Mouse (Mus musculus) adrenal gland, postnatal 14 days (tissue): ENCODE data around the gene Ctdspl. TPM values are rescaled to one million over a fixed set of nuclear protein-coding genes. Genes with fewer than 3 reads are reported as not detected.
A peak's percentile ranks its signal among the peaks of the same experiment; 100 is the strongest.

Source experiments
- DNase-seq: peaks from one replicate; pipeline ENCODE4 v3.0.0; 2021; ENCODE audit warnings: mixed read lengths
- total RNA-seq: library from RNA; stranded (reverse); gene quantifications from 2 replicates; pipeline ENCODE4 v1.2.3, GENCODE M21; 2021

The Ctdspl gene
- total RNA-seq, 1 experiment from 2014 or later = 32.0 TPM

GRCm38 (mm10) chr9:118988787-118989580 lies 62.7 kb downstream of the Ctdspl start:
- no peak for DNase-seq

GRCm38 (mm10) chr9:118990490-118990889 lies 64.2 kb downstream of the Ctdspl start:
- DNase-seq = no peak

- DNase-seq = no peak
Measured at GRCm38 (mm10) chr9:118991750-118992585, 65.7 kb downstream of the Ctdspl start.

- DNase-seq = no peak
Measured at GRCm38 (mm10) chr9:118992586-118992955, 66.3 kb downstream of the Ctdspl start.

- no peak for DNase-seq
Measured at GRCm38 (mm10) chr9:118994524-118995227, 68.4 kb downstream of the Ctdspl start.

- DNase-seq = no peak
Measured at GRCm38 (mm10) chr9:118995539-118995938, 69.3 kb downstream of the Ctdspl start.

GRCm38 (mm10) chr9:118997241-118997640 lies 71.0 kb downstream of the Ctdspl start:
- DNase-seq = no peak

- DNase-seq = no peak
Measured at GRCm38 (mm10) chr9:119000196-119000595, 73.9 kb downstream of the Ctdspl start.

- DNase-seq = peak; percentile 27
Measured at GRCm38 (mm10) chr9:119002267-119002666, 76.0 kb downstream of the Ctdspl start.

- no peak for DNase-seq
Measured at GRCm38 (mm10) chr9:119003990-119004702, 77.9 kb downstream of the Ctdspl start.

- no peak for DNase-seq
Measured at GRCm38 (mm10) chr9:119004703-119005076, 78.4 kb downstream of the Ctdspl start.

- DNase-seq = no peak
Measured at GRCm38 (mm10) chr9:119005303-119006029, 79.2 kb downstream of the Ctdspl start.

- DNase-seq = no peak
Measured at GRCm38 (mm10) chr9:119007266-119007665, 81.0 kb downstream of the Ctdspl start.

GRCm38 (mm10) chr9:119008871-119009270 lies 82.6 kb downstream of the Ctdspl start:
- DNase-seq = no peak

GRCm38 (mm10) chr9:119010156-119010710 lies 84.0 kb downstream of the Ctdspl start:
- no peak for DNase-seq

GRCm38 (mm10) chr9:119016785-119017507 lies 90.7 kb downstream of the Ctdspl start:
- no peak for DNase-seq

- no peak for DNase-seq
Measured at GRCm38 (mm10) chr9:119021731-119022130, 95.5 kb downstream of the Ctdspl start.

GRCm38 (mm10) chr9:119025263-119025662 lies 99.0 kb downstream of the Ctdspl start:
- DNase-seq = no peak

- DNase-seq = no peak
Measured at GRCm38 (mm10) chr9:119025832-119026331, 99.6 kb downstream of the Ctdspl start.

- DNase-seq = no peak
Measured at GRCm38 (mm10) chr9:119027337-119027736, 101.1 kb downstream of the Ctdspl start.
